Mouse (Mus musculus): ENCODE data around the gene Nipa1. TPM values are rescaled to one million over a fixed set of nuclear protein-coding genes. Genes with fewer than 3 reads are reported as not detected.
"Not testable (repeated sequence)": the region's sequence is repeated elsewhere in the genome, so short reads cannot be mapped to it uniquely, and the experiment has no call there.

Nipa1 gene
- polyA plus RNA-seq, 1 experiment from 2014 or later: 10.7 TPM

DNA sequence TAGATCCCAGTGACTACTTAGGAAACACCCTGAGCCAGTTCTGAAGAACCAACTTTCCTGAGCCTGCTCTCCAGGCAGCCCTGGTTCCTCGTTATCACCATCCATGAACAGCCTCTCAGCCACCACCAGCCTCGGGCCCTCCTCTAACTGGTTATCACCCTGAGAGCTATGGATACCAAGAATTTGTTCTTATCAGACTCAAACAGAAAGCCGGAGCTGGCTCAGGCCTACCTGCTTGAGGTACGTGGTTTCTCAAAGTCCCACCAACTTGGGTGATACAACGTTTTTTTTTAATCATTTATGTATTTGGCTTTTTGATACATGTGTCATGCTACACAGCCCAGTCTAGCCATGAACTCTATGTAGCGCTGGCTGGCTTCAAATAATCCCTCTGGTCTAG, 4.6 kb downstream of the Nipa1 start:
- no peaks in the 10 kb centered on the region for H3K9me3 ChIP-seq (replicated peaks; ENCODE audit: control insufficient read depth, low read length)
- peak overlapping the region; percentile 69 for H3K4me2 ChIP-seq (ENCODE audit: low read depth, low read length)
- H3K36me3 ChIP-seq (ENCODE audit: control insufficient read depth, insufficient read depth): no peaks in the 10 kb centered on the region
- H3K9ac ChIP-seq (ENCODE audit: low read depth, low read length): peak overlapping the region; percentile 65
- peak overlapping the region; percentile 99 for H3K27ac ChIP-seq (ENCODE audit: low read length)
- peak; percentile 92 for ATAC-seq (ENCODE audit: low read depth)
- 24% methylated on average over 6 of the region's 6 CpGs for WGBS (ENCODE audit: insufficient replicate concordance)
- peak overlapping the region; percentile 34 for H3K4me3 ChIP-seq (ENCODE audit: low read depth, low read length)
- no peaks in the 10 kb centered on the region for H3K27me3 ChIP-seq (ENCODE audit: control insufficient read depth, insufficient read depth, low read depth, low read length)
- peaks cover 33% of the 10 kb centered on the region for H3K4me1 ChIP-seq (ENCODE audit: control insufficient read depth, low read depth, low read length)

DNA sequence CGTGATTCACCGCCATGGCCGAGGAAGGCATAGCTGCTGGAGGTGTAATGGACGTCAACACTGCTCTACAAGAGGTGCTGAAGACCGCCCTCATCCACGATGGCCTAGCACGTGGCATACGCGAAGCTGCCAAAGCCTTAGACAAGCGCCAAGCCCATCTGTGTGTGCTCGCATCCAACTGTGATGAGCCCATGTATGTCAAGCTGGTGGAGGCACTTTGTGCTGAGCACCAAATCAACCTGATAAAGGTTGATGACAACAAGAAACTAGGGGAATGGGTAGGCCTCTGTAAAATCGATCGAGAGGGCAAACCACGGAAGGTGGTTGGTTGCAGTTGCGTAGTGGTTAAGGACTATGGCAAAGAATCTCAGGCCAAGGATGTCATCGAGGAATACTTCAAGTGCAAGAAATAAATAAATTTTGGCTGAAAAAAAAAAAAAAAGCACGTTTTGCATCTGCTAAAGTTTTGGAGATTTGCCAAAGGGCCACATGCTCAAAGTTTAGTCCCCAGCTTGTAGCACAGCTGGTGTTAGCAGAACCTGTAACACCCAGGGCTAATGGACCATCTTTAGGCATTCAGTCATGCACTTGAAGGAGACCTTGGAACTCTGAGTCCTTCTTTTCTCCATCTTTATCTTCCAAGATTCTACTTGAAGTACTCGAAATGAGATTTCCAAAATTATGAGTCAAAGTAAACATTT, 5.6 kb downstream of the Nipa1 start:
- not testable (repeated sequence) for H3K36me3 ChIP-seq (ENCODE audit: control insufficient read depth, insufficient read depth); H3K27me3 ChIP-seq (ENCODE audit: control insufficient read depth, insufficient read depth, low read depth, low read length); ATAC-seq (ENCODE audit: low read depth); H3K9me3 ChIP-seq (replicated peaks; ENCODE audit: control insufficient read depth, low read length); H3K4me3 ChIP-seq (ENCODE audit: low read depth, low read length)
- Histone ChIP-seq H3K4me2 (ENCODE audit: low read depth, low read length) (peak overlapping the region; percentile 69), H3K9ac (ENCODE audit: low read depth, low read length) (peak overlapping the region; percentile 46), H3K4me1 (ENCODE audit: control insufficient read depth, low read depth, low read length) (peaks cover 37% of the 10 kb centered on the region), H3K27ac (ENCODE audit: low read length) (peak overlapping the region; percentile 99)
- 73% methylated on average over 7 of the region's 18 CpGs for WGBS (ENCODE audit: insufficient replicate concordance)

DNA sequence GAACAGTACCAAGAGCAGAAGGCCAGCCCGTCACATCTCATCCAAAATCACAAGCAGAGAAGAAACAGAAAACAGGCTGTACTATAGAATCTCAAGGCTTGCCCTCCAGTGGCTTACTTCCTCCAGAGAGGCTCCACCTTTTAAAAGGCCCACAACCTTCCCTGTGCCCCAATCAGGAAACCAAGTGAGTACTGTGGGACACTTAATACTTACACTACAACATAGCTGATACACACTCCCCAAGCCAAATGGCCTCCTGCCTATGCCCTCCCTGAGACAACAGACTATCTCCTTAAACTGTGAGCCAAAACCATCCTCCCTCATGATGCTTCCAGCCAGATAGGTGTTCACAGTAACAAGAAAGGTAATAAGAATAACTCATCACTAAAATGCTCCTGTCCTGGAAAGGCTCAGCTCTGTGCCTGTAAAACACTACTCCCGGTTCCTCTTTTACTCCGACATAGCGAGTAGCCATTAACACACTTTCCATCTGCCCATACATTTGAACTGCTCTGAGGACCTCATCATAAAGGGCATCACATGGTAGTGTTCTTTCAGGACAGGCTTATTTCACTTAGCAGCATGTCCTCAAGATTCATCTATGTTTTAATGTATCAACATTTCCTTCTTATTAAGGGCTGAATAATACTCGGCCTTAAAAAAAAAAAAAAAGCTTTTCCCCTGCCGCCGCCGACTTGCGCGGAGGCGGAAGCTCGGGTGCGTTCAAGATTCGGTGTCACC, 6.3 kb downstream of the Nipa1 start:
- Histone ChIP-seq H3K9me3 (replicated peaks; ENCODE audit: control insufficient read depth, low read length) (no peaks in the 10 kb centered on the region), H3K9ac (ENCODE audit: low read depth, low read length) (no peak overlapping the region; the same call in 1 of the 2 replicates), H3K36me3 (ENCODE audit: control insufficient read depth, insufficient read depth) (no peaks in the 10 kb centered on the region), H3K27ac (ENCODE audit: low read length) (peak overlapping the region; percentile 43), H3K4me3 (ENCODE audit: low read depth, low read length) (no peak overlapping the region), H3K4me1 (ENCODE audit: control insufficient read depth, low read depth, low read length) (peaks cover 37% of the 10 kb centered on the region), H3K27me3 (ENCODE audit: control insufficient read depth, insufficient read depth, low read depth, low read length) (no peaks in the 10 kb centered on the region), H3K4me2 (ENCODE audit: low read depth, low read length) (no peak overlapping the region)
- no peak for ATAC-seq (ENCODE audit: low read depth)
- 92% methylated on average over 14 of the region's 14 CpGs for WGBS (ENCODE audit: insufficient replicate concordance)

DNA sequence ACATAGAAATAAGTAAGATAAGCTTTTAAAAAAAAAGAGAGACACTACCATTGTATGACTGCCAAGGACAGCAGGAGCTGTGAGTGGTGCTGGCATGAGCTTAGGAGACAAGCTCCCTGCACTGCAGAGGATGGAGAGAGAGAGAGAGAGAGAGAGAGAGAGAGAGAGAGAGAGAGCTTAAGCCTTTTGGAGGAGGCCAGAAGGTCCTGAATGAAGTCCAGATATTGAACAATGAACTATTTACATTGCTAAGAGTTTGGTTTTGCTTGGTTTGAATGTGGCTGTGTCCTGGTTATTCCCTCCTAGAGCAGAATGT, 8.8 kb downstream of the Nipa1 start:
- Histone ChIP-seq H3K4me3 (ENCODE audit: low read depth, low read length) (no peak overlapping the region), H3K36me3 (ENCODE audit: control insufficient read depth, insufficient read depth) (no peaks in the 10 kb centered on the region; the same call in 1 of the 2 replicates), H3K4me1 (ENCODE audit: control insufficient read depth, low read depth, low read length) (peaks cover 30% of the 10 kb centered on the region), H3K9me3 (replicated peaks; ENCODE audit: control insufficient read depth, low read length) (no peaks in the 10 kb centered on the region), H3K27me3 (ENCODE audit: control insufficient read depth, insufficient read depth, low read depth, low read length) (no peaks in the 10 kb centered on the region), H3K4me2 (ENCODE audit: low read depth, low read length) (no peak overlapping the region), H3K27ac (ENCODE audit: low read length) (no peak overlapping the region), H3K9ac (ENCODE audit: low read depth, low read length) (no peak overlapping the region)
- ATAC-seq (ENCODE audit: low read depth): no peak

DNA sequence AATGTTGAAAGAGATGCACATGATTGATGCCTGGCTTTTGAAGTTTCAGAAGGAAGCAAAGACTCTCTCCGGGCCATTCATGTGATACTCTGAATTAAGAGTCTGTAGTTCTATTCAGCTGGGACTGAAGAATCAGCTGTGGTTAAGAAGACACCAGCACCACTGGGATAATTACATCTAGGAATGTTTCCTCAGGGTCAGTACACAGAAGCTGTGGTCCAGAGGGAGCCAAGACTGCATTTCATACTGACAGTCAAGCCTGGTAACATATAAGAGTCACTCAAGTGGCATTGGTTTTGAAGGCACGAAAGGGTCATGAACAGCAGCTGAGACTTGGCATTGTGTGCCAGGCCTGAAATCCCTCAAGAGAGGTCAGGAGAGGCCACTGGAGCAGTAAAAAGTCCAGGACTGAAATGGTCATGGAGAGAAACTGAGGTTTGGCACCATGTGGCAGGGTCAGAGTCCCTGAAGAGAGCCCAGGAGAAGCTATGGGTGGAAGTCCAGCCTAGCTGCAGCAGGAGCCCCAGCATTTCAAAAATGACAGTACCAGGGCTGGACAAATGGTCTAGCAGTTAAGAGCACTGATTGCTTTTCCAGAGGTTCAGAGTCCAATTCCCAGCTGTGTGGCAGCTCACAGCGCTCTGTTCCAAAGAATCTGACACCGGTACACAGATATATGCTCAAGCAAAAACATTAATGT, 9.3 kb downstream of the Nipa1 start:
- ATAC-seq (ENCODE audit: low read depth): no peak
- no peaks in the 10 kb centered on the region; the same call in 1 of the 2 replicates for H3K36me3 ChIP-seq (ENCODE audit: control insufficient read depth, insufficient read depth)
- no peak overlapping the region for H3K9ac ChIP-seq (ENCODE audit: low read depth, low read length)
- H3K27ac ChIP-seq (ENCODE audit: low read length): no peak overlapping the region
- H3K4me2 ChIP-seq (ENCODE audit: low read depth, low read length): no peak overlapping the region
- H3K9me3 ChIP-seq (replicated peaks; ENCODE audit: control insufficient read depth, low read length): no peaks in the 10 kb centered on the region
- peaks cover 25% of the 10 kb centered on the region for H3K4me1 ChIP-seq (ENCODE audit: control insufficient read depth, low read depth, low read length)
- no peaks in the 10 kb centered on the region for H3K27me3 ChIP-seq (ENCODE audit: control insufficient read depth, insufficient read depth, low read depth, low read length)
- H3K4me3 ChIP-seq (ENCODE audit: low read depth, low read length): no peak overlapping the region
- 81% methylated on average over 4 of the region's 4 CpGs for WGBS (ENCODE audit: insufficient replicate concordance)

DNA sequence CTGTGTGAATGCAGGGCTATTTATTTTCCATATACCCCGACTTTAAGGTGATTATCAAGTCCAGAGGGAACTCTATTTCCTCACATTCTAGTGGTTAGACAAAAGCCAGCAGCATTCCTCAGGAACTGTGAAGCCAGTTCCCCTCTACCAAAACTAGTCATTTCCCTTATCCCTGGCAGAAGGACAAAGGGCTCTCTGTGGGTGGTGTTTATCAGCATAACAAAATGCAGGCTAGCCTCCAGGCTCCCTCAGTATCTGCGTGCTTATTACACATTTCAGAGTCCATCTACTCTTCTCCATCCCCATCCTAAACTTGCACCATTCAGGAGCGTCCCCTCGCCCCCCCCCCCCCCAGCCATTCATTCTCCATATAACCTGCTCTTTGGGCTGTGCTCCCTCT, 20.8 kb downstream of the Nipa1 start:
- no peaks in the 10 kb centered on the region for H3K27me3 ChIP-seq (ENCODE audit: control insufficient read depth, insufficient read depth, low read depth, low read length)
- H3K9me3 ChIP-seq (replicated peaks; ENCODE audit: control insufficient read depth, low read length): no peaks in the 10 kb centered on the region
- H3K4me3 ChIP-seq (ENCODE audit: low read depth, low read length): no peak overlapping the region
- peak; percentile 43 for ATAC-seq (ENCODE audit: low read depth)
- 0 out of 2 replicates have a peak overlapping the region, but pooled peaks have one; percentile 9 for H3K9ac ChIP-seq (ENCODE audit: low read depth, low read length)
- peaks cover 10% of the 10 kb centered on the region for H3K4me1 ChIP-seq (ENCODE audit: control insufficient read depth, low read depth, low read length)
- 23% methylated on average over 3 of the region's 4 CpGs for WGBS (ENCODE audit: insufficient replicate concordance)
- H3K27ac ChIP-seq (ENCODE audit: low read length): no peak overlapping the region; the same call in 1 of the 2 replicates
- H3K4me2 ChIP-seq (ENCODE audit: low read depth, low read length): no peak overlapping the region
- H3K36me3 ChIP-seq (ENCODE audit: control insufficient read depth, insufficient read depth): no peaks in the 10 kb centered on the region

DNA sequence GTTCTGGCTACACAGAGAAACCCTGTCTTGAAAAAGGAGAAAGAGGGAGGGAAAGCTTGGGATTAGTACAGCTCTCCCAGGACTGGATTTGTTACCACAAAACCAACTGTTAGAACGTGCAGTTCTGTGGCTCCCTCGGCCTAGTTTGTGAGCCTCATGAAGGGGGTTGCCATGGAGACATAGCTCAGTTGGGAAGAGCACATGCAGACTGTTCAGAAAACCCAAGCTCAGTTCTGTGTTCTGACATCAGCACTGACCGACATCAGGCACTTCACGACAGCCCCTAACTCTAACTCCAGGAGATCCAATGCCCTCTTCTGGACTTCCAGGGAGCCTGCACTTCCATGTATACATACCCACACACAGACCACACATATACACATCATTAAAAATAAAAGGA, 24.7 kb downstream of the Nipa1 start:
- Histone ChIP-seq H3K9ac (ENCODE audit: low read depth, low read length) (no peak overlapping the region), H3K27me3 (ENCODE audit: control insufficient read depth, insufficient read depth, low read depth, low read length) (no peaks in the 10 kb centered on the region), H3K36me3 (ENCODE audit: control insufficient read depth, insufficient read depth) (no peaks in the 10 kb centered on the region), H3K4me1 (ENCODE audit: control insufficient read depth, low read depth, low read length) (peaks cover 10% of the 10 kb centered on the region), H3K4me3 (ENCODE audit: low read depth, low read length) (no peak overlapping the region), H3K27ac (ENCODE audit: low read length) (no peak overlapping the region), H3K9me3 (replicated peaks; ENCODE audit: control insufficient read depth, low read length) (no peaks in the 10 kb centered on the region), H3K4me2 (ENCODE audit: low read depth, low read length) (no peak overlapping the region)
- no peak for ATAC-seq (ENCODE audit: low read depth)
- WGBS (ENCODE audit: insufficient replicate concordance): 71% methylated on average over 4 of the region's 4 CpGs

DNA sequence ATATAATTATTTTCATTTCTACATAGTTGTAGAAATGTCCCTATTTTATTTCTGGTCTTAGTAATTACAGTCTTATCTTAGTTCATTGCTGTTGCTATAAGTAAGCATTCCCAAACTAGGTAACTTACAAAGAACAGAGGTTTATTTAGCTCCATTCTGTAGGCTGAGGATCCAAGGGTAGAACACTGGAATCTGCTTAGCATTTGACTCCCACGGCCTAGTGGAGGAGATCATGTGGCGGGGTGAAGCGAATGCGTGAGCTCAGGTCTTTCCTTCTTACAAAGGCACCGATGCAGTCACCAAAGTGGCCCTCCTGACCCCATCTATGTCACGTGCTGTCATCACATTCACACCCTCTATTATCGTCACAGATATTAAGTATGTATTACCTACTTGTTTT, 27.9 kb downstream of the Nipa1 start:
- no peak overlapping the region for H3K4me2 ChIP-seq (ENCODE audit: low read depth, low read length)
- H3K4me1 ChIP-seq (ENCODE audit: control insufficient read depth, low read depth, low read length): no peaks in the 10 kb centered on the region
- H3K9ac ChIP-seq (ENCODE audit: low read depth, low read length): no peak overlapping the region
- no peak for ATAC-seq (ENCODE audit: low read depth)
- H3K27ac ChIP-seq (ENCODE audit: low read length): no peak overlapping the region
- no peak overlapping the region for H3K4me3 ChIP-seq (ENCODE audit: low read depth, low read length)
- no peaks in the 10 kb centered on the region for H3K36me3 ChIP-seq (ENCODE audit: control insufficient read depth, insufficient read depth)
- 89% methylated on average over 7 of the region's 7 CpGs for WGBS (ENCODE audit: insufficient replicate concordance)
- no peaks in the 10 kb centered on the region for H3K27me3 ChIP-seq (ENCODE audit: control insufficient read depth, insufficient read depth, low read depth, low read length)
- H3K9me3 ChIP-seq (replicated peaks; ENCODE audit: control insufficient read depth, low read length): no peaks in the 10 kb centered on the region

DNA sequence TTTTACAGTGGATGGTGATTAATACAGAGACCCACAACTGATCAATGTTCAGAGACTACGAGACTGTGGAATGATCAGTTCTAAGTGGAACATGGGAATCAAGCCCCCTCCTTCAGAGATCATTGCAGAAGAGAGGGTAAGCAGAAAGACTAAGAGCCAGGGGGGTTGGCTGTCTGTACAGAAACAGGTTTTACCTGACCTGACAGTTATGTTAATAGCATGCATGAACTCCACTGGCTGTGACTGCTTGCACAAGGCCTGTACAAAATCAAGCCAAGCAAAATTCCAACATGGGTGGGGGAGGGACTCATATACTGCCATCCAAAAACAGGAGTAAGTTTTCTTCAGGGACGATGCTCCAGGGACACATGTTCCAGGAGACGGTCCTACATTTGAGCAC, 28.6 kb downstream of the Nipa1 start:
- peaks cover 3% of the 10 kb centered on the region for H3K4me1 ChIP-seq (ENCODE audit: control insufficient read depth, low read depth, low read length)
- H3K9me3 ChIP-seq (replicated peaks; ENCODE audit: control insufficient read depth, low read length): no peaks in the 10 kb centered on the region
- no peak for ATAC-seq (ENCODE audit: low read depth)
- H3K4me3 ChIP-seq (ENCODE audit: low read depth, low read length): no peak overlapping the region
- H3K27me3 ChIP-seq (ENCODE audit: control insufficient read depth, insufficient read depth, low read depth, low read length): no peaks in the 10 kb centered on the region
- no peaks in the 10 kb centered on the region for H3K36me3 ChIP-seq (ENCODE audit: control insufficient read depth, insufficient read depth)
- no peak overlapping the region for H3K27ac ChIP-seq (ENCODE audit: low read length)
- H3K9ac ChIP-seq (ENCODE audit: low read depth, low read length): no peak overlapping the region
- WGBS (ENCODE audit: insufficient replicate concordance): 96% methylated on average over 3 of the region's 3 CpGs
- no peak overlapping the region for H3K4me2 ChIP-seq (ENCODE audit: low read depth, low read length)

All from liver, embryonic 16.5 days (tissue).